Mouse (Mus musculus): ENCODE data around the gene Prkag1. TPM values are rescaled to one million over a fixed set of nuclear protein-coding genes. Genes with fewer than 3 reads are reported as not detected.
A peak's percentile ranks its signal among the peaks of the same experiment; 100 is the strongest.

Gene Prkag1
- polyA plus RNA-seq, 1 experiment from 2014 or later: 65.9 TPM

DNA sequence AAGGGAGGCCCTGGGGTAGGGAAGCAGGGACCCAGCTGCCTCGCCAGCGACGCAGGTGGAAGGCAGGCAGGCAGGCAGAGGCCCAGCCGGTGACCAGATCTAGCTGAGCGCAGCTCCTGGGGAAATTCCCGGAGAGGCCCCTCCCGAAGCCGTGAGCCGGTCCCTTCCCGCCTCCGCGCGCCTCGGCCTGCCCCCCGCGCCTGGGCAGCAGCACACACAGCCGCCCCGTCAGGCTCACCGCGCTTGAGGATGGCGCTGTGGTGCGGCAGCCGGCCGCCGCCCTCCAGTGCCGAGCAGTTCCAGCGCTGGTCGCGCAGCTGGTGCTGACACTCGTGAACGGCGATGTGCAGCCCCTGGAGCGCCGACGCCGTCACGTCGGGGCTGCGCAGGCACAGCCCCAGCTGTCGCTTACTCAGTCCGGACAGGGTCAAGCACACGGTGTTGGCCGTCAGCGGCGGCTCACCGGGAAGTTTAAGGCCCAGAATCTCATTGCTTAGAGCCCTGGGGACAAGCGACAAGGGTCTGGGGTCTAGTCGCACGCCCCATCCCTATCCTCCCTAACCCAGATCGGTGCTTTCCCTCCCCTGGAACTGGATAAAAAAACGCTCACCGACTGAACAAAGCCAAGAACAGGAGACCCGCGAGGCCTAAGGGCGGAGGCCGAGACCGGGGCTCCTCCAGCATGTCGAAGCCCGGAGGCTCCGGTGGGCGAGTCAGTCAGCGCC is 54.9 kb downstream of the Prkag1 start:
- ATAC-seq (ENCODE audit: low FRiP score) (peak; percentile 37; the same call in 1 of the 2 replicates), DNase-seq (ENCODE audit: low spot score) (peak; percentile 69)
- Histone ChIP-seq H3K4me1 (replicated peaks; ENCODE audit: control insufficient read depth, insufficient read depth, low read length) (peaks cover 20% of the 10 kb centered on the region), H3K27ac (ENCODE audit: low read depth, low read length) (no peak overlapping the region), H3K36me3 (ENCODE audit: control insufficient read depth, insufficient read depth, low read length) (no peaks in the 10 kb centered on the region), H3K9ac (ENCODE audit: low read depth, low read length) (no peak overlapping the region; the same call in 1 of the 2 replicates), H3K4me3 (ENCODE audit: low read depth, low read length) (peak overlapping the region; percentile 20), H3K9me3 (ENCODE audit: control insufficient read depth, low read length) (no peaks in the 10 kb centered on the region), H3K27me3 (ENCODE audit: control insufficient read depth, insufficient read depth, low read length) (peaks cover 99% of the 10 kb centered on the region), H3K4me2 (replicated peaks; ENCODE audit: low read depth, low read length) (peak overlapping the region; percentile 21; the same call in 1 of the 2 replicates)
- under 1% methylated on average over 62 of the region's 62 CpGs for WGBS

- no peak for ATAC-seq (ENCODE audit: low FRiP score)
- no peaks in the 10 kb centered on the region for H3K36me3 ChIP-seq (ENCODE audit: control insufficient read depth, insufficient read depth, low read length)
- no peak overlapping the region for H3K9ac ChIP-seq (ENCODE audit: low read depth, low read length)
- H3K4me2 ChIP-seq (replicated peaks; ENCODE audit: low read depth, low read length): no peak overlapping the region
- WGBS: 2% methylated on average over 5 of the region's 5 CpGs
- H3K4me1 ChIP-seq (replicated peaks; ENCODE audit: control insufficient read depth, insufficient read depth, low read length): peaks cover 20% of the 10 kb centered on the region
- H3K9me3 ChIP-seq (ENCODE audit: control insufficient read depth, low read length): no peaks in the 10 kb centered on the region
- H3K27ac ChIP-seq (ENCODE audit: low read depth, low read length): no peak overlapping the region
- H3K27me3 ChIP-seq (ENCODE audit: control insufficient read depth, insufficient read depth, low read length): peaks cover 98% of the 10 kb centered on the region
- peak; percentile 30 for DNase-seq (ENCODE audit: low spot score)
- H3K4me3 ChIP-seq (ENCODE audit: low read depth, low read length): no peak overlapping the region
Measured at GRCm38 (mm10) chr15:98775533-98775932, 55.8 kb downstream of the Prkag1 start.

DNA sequence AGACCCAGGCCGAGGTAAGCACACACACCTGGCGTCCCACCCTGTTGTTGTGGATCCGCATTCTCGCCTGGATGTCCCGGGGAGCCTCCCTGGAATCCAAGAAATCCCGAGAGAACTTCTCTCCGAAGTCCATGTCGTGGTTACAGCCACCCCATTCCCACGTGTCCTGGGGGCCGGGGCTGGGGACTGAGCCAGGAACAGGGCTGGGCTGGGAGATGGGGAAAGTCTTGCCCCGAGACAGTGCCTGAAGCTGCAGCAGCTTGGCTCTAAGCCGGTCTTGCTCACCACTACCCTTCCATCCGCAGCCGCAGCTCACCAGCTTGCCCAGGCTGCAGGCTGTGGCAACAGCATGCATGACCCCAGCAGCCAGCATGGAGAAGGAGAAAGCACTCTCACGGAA is 57.2 kb downstream of the Prkag1 start:
- H3K4me2 ChIP-seq (replicated peaks; ENCODE audit: low read depth, low read length): no peak overlapping the region
- H3K27ac ChIP-seq (ENCODE audit: low read depth, low read length): no peak overlapping the region
- H3K4me1 ChIP-seq (replicated peaks; ENCODE audit: control insufficient read depth, insufficient read depth, low read length): peaks cover 20% of the 10 kb centered on the region
- 5% methylated on average over 15 of the region's 15 CpGs for WGBS
- H3K9me3 ChIP-seq (ENCODE audit: control insufficient read depth, low read length): no peaks in the 10 kb centered on the region
- DNase-seq (ENCODE audit: low spot score): peak; percentile 20
- no peak for ATAC-seq (ENCODE audit: low FRiP score)
- H3K9ac ChIP-seq (ENCODE audit: low read depth, low read length): no peak overlapping the region
- peaks cover 92% of the 10 kb centered on the region for H3K27me3 ChIP-seq (ENCODE audit: control insufficient read depth, insufficient read depth, low read length)
- H3K36me3 ChIP-seq (ENCODE audit: control insufficient read depth, insufficient read depth, low read length): no peaks in the 10 kb centered on the region
- H3K4me3 ChIP-seq (ENCODE audit: low read depth, low read length): no peak overlapping the region

DNA sequence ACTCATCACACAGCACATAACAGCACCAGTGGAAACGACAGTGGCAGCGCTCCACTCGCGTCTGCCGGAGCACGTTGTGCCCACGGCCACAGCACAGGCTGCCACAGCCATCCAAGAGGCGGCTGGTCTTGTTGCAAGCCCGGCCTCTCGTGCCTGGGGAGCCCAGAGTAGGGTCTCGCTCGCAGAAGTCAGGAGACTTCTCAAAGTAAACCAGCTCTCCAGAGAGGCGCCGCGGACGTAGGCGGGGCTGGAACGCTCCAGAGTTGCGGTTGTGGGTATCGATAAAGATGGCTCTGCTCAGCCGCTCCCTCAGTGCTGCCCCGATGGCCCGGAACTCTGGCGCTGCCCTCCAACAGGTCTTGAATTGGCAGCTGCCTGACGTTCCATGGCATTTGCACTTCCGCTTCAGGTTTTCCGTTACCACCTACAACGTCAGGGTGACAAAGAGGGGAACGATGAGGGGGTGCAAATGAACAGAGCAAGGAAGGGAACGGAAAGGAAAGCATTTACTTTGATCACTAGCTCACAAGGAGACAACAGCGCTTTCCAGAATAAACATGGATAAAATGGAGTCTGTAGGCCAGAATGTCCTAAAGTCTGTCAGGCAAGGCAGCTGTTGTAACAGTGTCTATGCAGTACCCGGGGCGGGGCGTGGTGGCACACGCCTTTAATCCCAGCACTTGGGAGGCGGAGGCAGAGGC is 58.7 kb downstream of the Prkag1 start:
- ATAC-seq (ENCODE audit: low FRiP score) (no peak), DNase-seq (ENCODE audit: low spot score) (peak; percentile 54)
- H3K9me3 ChIP-seq (ENCODE audit: control insufficient read depth, low read length): no peaks in the 10 kb centered on the region
- H3K4me1 ChIP-seq (replicated peaks; ENCODE audit: control insufficient read depth, insufficient read depth, low read length): peaks cover 17% of the 10 kb centered on the region
- no peak overlapping the region for H3K27ac ChIP-seq (ENCODE audit: low read depth, low read length)
- peak overlapping the region; percentile 8 for H3K4me2 ChIP-seq (replicated peaks; ENCODE audit: low read depth, low read length)
- WGBS: 2% methylated on average over 36 of the region's 36 CpGs
- H3K27me3 ChIP-seq (ENCODE audit: control insufficient read depth, insufficient read depth, low read length): peaks cover 77% of the 10 kb centered on the region
- no peak overlapping the region; the same call in 1 of the 2 replicates for H3K9ac ChIP-seq (ENCODE audit: low read depth, low read length)
- peak overlapping the region; percentile 20; the same call in 1 of the 2 replicates for H3K4me3 ChIP-seq (ENCODE audit: low read depth, low read length)
- H3K36me3 ChIP-seq (ENCODE audit: control insufficient read depth, insufficient read depth, low read length): no peaks in the 10 kb centered on the region

GRCm38 (mm10) chr15:98771813-98772425 is 59.4 kb downstream of the Prkag1 start:
- no peak overlapping the region for H3K9ac ChIP-seq (ENCODE audit: low read depth, low read length)
- DNase-seq (ENCODE audit: low spot score): no peak
- 3% methylated on average over 12 of the region's 12 CpGs for WGBS

GRCm38 (mm10) chr15:98768259-98768658 is 63.1 kb downstream of the Prkag1 start:
- no peak for ATAC-seq (ENCODE audit: low FRiP score)
- Histone ChIP-seq H3K4me3 (ENCODE audit: low read depth, low read length) (no peak overlapping the region), H3K4me1 (replicated peaks; ENCODE audit: control insufficient read depth, insufficient read depth, low read length) (peaks cover 6% of the 10 kb centered on the region), H3K9ac (ENCODE audit: low read depth, low read length) (no peak overlapping the region), H3K36me3 (ENCODE audit: control insufficient read depth, insufficient read depth, low read length) (no peaks in the 10 kb centered on the region), H3K4me2 (replicated peaks; ENCODE audit: low read depth, low read length) (no peak overlapping the region), H3K27ac (ENCODE audit: low read depth, low read length) (no peak overlapping the region), H3K27me3 (ENCODE audit: control insufficient read depth, insufficient read depth, low read length) (peaks cover 43% of the 10 kb centered on the region), H3K9me3 (ENCODE audit: control insufficient read depth, low read length) (no peaks in the 10 kb centered on the region)
- DNase-seq (ENCODE audit: low spot score): no peak
- 28% methylated on average over 5 of the region's 5 CpGs for WGBS

More at GRCm38 (mm10) chr15:98771813-98772425, 59.4 kb downstream of the Prkag1 start:
- no peak for ATAC-seq (ENCODE audit: low FRiP score)
- H3K9me3 ChIP-seq (ENCODE audit: control insufficient read depth, low read length): no peaks in the 10 kb centered on the region
- no peak overlapping the region for H3K27ac ChIP-seq (ENCODE audit: low read depth, low read length)
- H3K4me3 ChIP-seq (ENCODE audit: low read depth, low read length): no peak overlapping the region
- H3K4me1 ChIP-seq (replicated peaks; ENCODE audit: control insufficient read depth, insufficient read depth, low read length): peaks cover 15% of the 10 kb centered on the region
- H3K36me3 ChIP-seq (ENCODE audit: control insufficient read depth, insufficient read depth, low read length): no peaks in the 10 kb centered on the region
- peaks cover 70% of the 10 kb centered on the region for H3K27me3 ChIP-seq (ENCODE audit: control insufficient read depth, insufficient read depth, low read length)
- no peak overlapping the region for H3K4me2 ChIP-seq (replicated peaks; ENCODE audit: low read depth, low read length)

DNA sequence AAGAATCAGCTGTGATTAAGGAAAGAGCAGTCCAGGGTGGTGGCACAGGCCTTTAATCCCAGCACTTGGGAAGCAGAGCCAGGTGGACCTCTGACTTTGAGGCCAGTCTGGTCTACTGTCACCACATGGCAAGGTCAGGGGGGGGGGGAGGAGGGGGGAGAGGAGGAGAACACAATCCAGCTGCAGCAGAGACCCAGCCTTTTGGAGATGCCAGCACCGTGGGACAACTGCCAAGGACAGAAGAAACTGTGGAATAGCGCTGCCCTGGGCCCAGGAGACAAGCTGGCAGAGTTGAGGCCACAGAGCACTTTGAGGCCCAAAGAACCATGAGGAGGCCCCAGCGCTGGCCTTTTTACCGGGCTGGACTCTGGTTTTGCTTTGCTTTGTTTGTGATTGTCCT is 65.4 kb downstream of the Prkag1 start:
- no peaks in the 10 kb centered on the region for H3K4me1 ChIP-seq (replicated peaks; ENCODE audit: control insufficient read depth, insufficient read depth, low read length)
- no peaks in the 10 kb centered on the region for H3K36me3 ChIP-seq (ENCODE audit: control insufficient read depth, insufficient read depth, low read length)
- 61% methylated on average over 4 of the region's 4 CpGs for WGBS
- no peaks in the 10 kb centered on the region for H3K9me3 ChIP-seq (ENCODE audit: control insufficient read depth, low read length)
- DNase-seq (ENCODE audit: low spot score) (no peak), ATAC-seq (ENCODE audit: low FRiP score) (no peak)
- H3K4me2 ChIP-seq (replicated peaks; ENCODE audit: low read depth, low read length): no peak overlapping the region
- H3K9ac ChIP-seq (ENCODE audit: low read depth, low read length): no peak overlapping the region
- H3K27ac ChIP-seq (ENCODE audit: low read depth, low read length): no peak overlapping the region
- no peak overlapping the region for H3K4me3 ChIP-seq (ENCODE audit: low read depth, low read length)
- peaks cover 19% of the 10 kb centered on the region for H3K27me3 ChIP-seq (ENCODE audit: control insufficient read depth, insufficient read depth, low read length)
